Mouse (Mus musculus): ENCODE results near the gene Hcst.

The Hcst gene

GRCm38 (mm10) chr7:30384106-30384505, 35.5 kb downstream of the Hcst start:
- in situ Hi-C loops (cut with MboI, MseI): no loop called here

GRCm38 (mm10) chr7:30380061-30380460, 39.6 kb downstream of the Hcst start:
- in situ Hi-C loops (cut with MboI, MseI): no loop called here

- in situ Hi-C loops (cut with MboI, MseI): loop anchor here (5.0 kb wide), 1 partner anchor 104 kb away; no protein-coding TSS in a partner anchor
Measured at GRCm38 (mm10) chr7:30373501-30373962, 46.1 kb downstream of the Hcst start.
